Mouse (Mus musculus): ENCODE results near the gene Ccdc96. TPM values are rescaled to one million over a fixed set of nuclear protein-coding genes. Genes with fewer than 3 reads are reported as not detected.

The Ccdc96 gene
- total RNA-seq, 2 experiments from 2014 or later = 0.79 to 1.3 TPM

DNA sequence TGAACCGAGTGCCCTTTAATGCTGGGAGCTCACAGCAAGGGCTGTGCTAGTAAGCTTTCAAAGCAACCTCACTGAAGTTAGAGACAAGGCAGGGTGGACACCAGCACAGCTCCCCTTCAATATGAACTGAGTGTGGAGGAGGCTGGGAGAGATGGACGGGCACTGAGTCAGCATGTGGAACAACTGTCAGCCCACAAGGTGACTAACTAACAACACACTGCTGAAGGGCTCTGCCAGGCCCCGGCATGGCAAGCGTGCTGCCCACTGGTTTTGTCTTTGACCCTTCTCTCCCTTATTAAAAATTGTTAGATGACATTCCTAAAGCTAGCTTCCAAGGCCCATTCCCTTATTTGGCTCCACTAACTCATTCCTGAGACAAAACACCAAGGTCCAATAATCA, 26.7 kb upstream of the Ccdc96 start:
- no peak for TF ChIP-seq CTCF (IDR thresholded peaks at IDR 0.05)
- no peak overlapping the region for H3K4me3 ChIP-seq
- H3K27ac ChIP-seq = no peak overlapping the region
- intact Hi-C loops (cut with DNase I) = loop anchor here (2.0 kb wide), 1 partner anchor 475 kb away; no protein-coding TSS in a partner anchor
- DNase-seq (ENCODE audit: extremely low spot score in 1 of 2, low spot score in 2 of 2) = no peak

DNA sequence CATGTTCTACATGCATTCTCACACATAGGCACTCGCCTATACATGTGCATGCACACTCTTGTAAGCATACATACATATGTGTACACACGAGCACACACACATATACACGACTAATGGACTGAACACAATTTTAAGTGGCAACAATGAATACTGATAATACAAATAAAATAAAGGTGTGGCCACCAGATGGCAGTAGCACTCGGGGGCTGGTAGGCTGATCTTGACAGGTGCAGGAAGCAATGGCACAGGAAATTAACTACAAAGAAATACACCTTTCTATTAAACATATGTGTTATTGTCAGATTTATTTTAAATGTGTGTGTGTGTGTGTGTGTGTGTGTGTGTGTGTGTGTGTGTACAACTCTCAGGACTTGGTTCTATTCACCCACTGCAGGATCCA, 25.5 kb upstream of the Ccdc96 start:
- intact Hi-C loops (cut with DNase I) = loop anchor here (2.0 kb wide), 1 partner anchor 476 kb away; no protein-coding TSS in a partner anchor
- peak in 1 of 2 experiments; percentile 39 for DNase-seq (ENCODE audit: extremely low spot score in 1 of 2, low spot score in 2 of 2)
- TF ChIP-seq CTCF (IDR thresholded peaks at IDR 0.05) = peak; percentile 66
- Histone ChIP-seq H3K4me3 (no peak overlapping the region), H3K27ac (no peak overlapping the region)

DNA sequence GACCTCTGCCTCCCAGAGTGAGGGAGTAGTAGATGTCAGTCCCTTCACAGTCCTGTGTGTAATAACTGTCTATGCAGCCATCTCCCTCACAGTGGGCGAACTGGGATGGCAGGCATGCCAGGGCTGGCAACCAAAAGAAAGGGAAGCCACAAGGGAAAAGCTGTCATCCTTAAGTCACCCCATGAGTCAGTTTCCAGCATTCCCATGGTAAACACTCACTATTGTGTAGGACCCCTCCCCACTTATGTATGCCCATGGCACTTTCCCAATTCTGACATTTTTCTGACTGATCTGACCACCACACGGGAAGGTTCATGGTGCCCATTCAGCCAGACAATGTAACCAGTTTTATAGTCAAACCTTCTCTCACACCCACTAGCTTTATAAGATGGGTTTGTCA, 23.7 kb upstream of the Ccdc96 start:
- Histone ChIP-seq H3K27ac (no peak overlapping the region), H3K4me3 (no peak overlapping the region)
- no peak for TF ChIP-seq CTCF (IDR thresholded peaks at IDR 0.05)
- DNase-seq (ENCODE audit: extremely low spot score in 1 of 2, low spot score in 2 of 2) = no peak
- intact Hi-C loops (cut with DNase I) = loop anchor here (5.0 kb wide), 2 partner anchors 137 to 428 kb away; no protein-coding TSS in a partner anchor

GRCm38 (mm10) chr5:36461231-36461630, 23.2 kb upstream of the Ccdc96 start:
- no peak overlapping the region for H3K4me3 ChIP-seq
- no peak for DNase-seq (ENCODE audit: extremely low spot score in 1 of 2, low spot score in 2 of 2)
- TF ChIP-seq CTCF (IDR thresholded peaks at IDR 0.05) = no peak
- intact Hi-C loops (cut with DNase I) = loop anchor here (5.0 kb wide), 2 partner anchors 136 to 429 kb away; no protein-coding TSS in a partner anchor
- H3K27ac ChIP-seq = no peak overlapping the region

GRCm38 (mm10) chr5:36462810-36463209, 21.6 kb upstream of the Ccdc96 start:
- no peak overlapping the region for H3K27ac ChIP-seq
- intact Hi-C loops (cut with DNase I) = loop anchor here (1.0 to 5.0 kb wide), 4 partner anchors 120 to 431 kb away; no protein-coding TSS in a partner anchor
- peak; percentile 94 for TF ChIP-seq CTCF (IDR thresholded peaks at IDR 0.05)
- peak; percentile 70 to 80 for DNase-seq (ENCODE audit: extremely low spot score in 1 of 2, low spot score in 2 of 2)
- H3K4me3 ChIP-seq = no peak overlapping the region

DNA sequence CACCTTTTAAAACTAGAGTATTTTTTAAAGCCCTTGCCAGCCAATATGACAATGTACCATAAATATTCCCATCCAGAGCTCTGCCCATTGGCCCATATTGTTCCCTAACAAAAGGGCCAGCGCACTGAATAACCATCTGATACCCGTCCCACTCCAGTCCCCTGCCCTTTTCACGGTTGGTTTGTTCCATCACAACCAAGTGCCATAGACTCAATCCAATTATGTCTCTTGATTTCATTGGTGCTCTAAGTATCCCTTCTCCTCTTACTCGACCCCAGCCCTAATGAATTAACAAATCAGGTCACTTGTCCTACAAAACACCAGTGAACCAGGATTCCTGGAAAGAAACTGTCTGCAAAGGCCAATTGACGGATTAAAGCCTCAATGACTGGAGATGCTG, 21.0 kb upstream of the Ccdc96 start:
- TF ChIP-seq CTCF (IDR thresholded peaks at IDR 0.05) = no peak
- intact Hi-C loops (cut with DNase I) = loop anchor here (2.0 to 5.0 kb wide), 3 partner anchors 119 to 431 kb away; no protein-coding TSS in a partner anchor

GRCm38 (mm10) chr5:36464709-36465661, 19.4 kb upstream of the Ccdc96 start, which contains the start of gene Grpel1:
Grpel1 (plus strand) TSS chr5:36464998.
- DNase-seq (ENCODE audit: extremely low spot score in 1 of 2, low spot score in 2 of 2) = peak; percentile 95 to 98
- no peak for TF ChIP-seq CTCF (IDR thresholded peaks at IDR 0.05)
- H3K27ac ChIP-seq = peak within 1 kb of the TSS; percentile 82
- peak within 1 kb of the TSS; percentile 91 for H3K4me3 ChIP-seq
- intact Hi-C loops (cut with DNase I) = loop anchor here (5.0 kb wide), 2 partner anchors 132 to 433 kb away; no protein-coding TSS in a partner anchor

More for the DNA sequence above, 21.0 kb upstream of the Ccdc96 start:
- H3K27ac ChIP-seq = no peak overlapping the region
- no peak overlapping the region for H3K4me3 ChIP-seq
- DNase-seq (ENCODE audit: extremely low spot score in 1 of 2, low spot score in 2 of 2) = no peak

DNA sequence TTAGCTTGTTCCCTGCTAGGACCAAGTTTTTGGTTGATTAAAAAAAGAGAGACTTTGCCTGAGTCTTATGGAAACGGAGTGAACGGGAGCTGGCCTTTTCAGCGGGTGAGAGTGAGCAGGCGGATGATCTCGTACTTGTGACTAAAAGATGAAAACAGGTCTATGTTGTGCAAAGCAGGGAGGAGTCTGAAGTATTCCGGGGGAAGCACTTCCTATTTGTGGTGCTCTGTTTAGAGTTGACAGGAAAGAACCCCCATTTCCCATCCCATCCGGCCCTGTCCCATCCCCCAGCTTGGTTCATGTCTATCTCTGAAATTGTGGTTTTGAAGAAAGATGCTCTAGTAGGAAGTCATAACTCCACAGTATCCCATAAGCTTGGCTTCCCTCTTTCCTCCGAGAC, 18.5 kb upstream of the Ccdc96 start:
- TF ChIP-seq CTCF (IDR thresholded peaks at IDR 0.05) = no peak
- intact Hi-C loops (cut with DNase I) = no loop called here
- Histone ChIP-seq H3K4me3 (peak overlapping the region; percentile 91), H3K27ac (no peak overlapping the region)
- no peak for DNase-seq (ENCODE audit: extremely low spot score in 1 of 2, low spot score in 2 of 2)

DNA sequence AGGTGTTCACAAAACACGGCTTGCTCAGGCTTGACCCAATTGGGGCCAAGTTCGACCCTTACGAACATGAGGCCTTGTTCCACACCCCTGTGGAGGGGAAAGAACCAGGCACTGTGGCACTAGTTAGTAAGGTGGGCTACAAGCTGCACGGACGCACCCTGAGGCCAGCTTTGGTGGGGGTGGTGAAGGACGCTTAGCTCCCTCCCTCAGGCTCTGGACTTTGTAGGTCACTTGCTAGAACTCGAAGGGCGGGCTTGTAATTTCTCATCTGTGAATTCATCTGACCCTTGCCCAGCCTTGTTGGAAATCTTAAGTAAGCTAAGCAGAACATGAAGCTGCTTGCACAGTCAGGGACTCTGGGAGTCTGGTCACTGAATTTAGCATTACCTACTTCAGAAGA, 13.2 kb upstream of the Ccdc96 start:
- Histone ChIP-seq H3K4me3 (no peak overlapping the region), H3K27ac (no peak overlapping the region)
- no peak for DNase-seq (ENCODE audit: extremely low spot score in 1 of 2, low spot score in 2 of 2)
- TF ChIP-seq CTCF (IDR thresholded peaks at IDR 0.05) = no peak
- intact Hi-C loops (cut with DNase I) = no loop called here

GRCm38 (mm10) chr5:36472876-36473655, 11.3 kb upstream of the Ccdc96 start:
- H3K27ac ChIP-seq = no peak overlapping the region
- H3K4me3 ChIP-seq = no peak overlapping the region
- no peak for DNase-seq (ENCODE audit: extremely low spot score in 1 of 2, low spot score in 2 of 2)
- intact Hi-C loops (cut with DNase I) = no loop called here
- TF ChIP-seq CTCF (IDR thresholded peaks at IDR 0.05) = no peak

DNA sequence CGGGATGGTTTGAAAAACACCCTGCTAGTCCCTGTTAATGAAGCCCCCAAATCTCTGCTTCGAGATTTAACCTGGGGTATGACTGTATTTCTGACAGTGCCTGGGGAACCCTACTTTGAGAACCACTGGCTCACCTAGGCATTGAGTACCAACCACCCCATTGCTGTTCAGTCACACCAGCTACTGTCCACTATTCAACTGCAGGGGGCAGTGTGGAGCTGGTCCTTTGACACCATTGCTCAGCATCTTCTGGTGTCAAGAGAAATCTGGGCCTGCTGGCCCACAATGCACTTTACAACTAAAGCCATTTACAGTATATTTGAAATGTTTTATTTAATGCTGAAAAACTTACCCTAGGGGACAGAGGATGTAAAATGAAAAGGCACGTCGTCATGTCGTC, 10.1 kb upstream of the Ccdc96 start:
- TF ChIP-seq CTCF (IDR thresholded peaks at IDR 0.05) = peak; percentile 82
- peak; percentile 58 to 68 for DNase-seq (ENCODE audit: extremely low spot score in 1 of 2, low spot score in 2 of 2)
- intact Hi-C loops (cut with DNase I) = no loop called here
- H3K27ac ChIP-seq = no peak overlapping the region
- no peak overlapping the region for H3K4me3 ChIP-seq

Data from left cerebral cortex, adult 2 months (tissue).